Mouse (Mus musculus) gonadal fat pad, adult 2 months (tissue): ENCODE data around the gene Gpr156. TPM values are rescaled to one million over a fixed set of nuclear protein-coding genes. Genes with fewer than 3 reads are reported as not detected.

Experiments
- DNase-seq: peaks from one replicate; pipeline ENCODE4 v3.0.0-alpha.2; 2012; ENCODE audit warnings: low read depth
- polyA plus RNA-seq: library from polyadenylated mRNA; depleted of rRNA; stranded (reverse); fragments of >200 nt; gene quantifications from 2 replicates; pipeline ENCODE4 v1.2.3, GENCODE M21; 2012

The Gpr156 gene
- polyA plus RNA-seq, 1 experiment, result 1.5 TPM

GRCm38 (mm10) chr16:37916818-37917201, 514 bp downstream of the Gpr156 start:
- no peak for DNase-seq

- no peak for DNase-seq
These were observed 2.7 kb downstream of the Gpr156 start for GRCm38 (mm10) chr16:37919000-37919399.

- no peak for DNase-seq
These were observed 4.6 kb downstream of the Gpr156 start for GRCm38 (mm10) chr16:37920842-37921409.

GRCm38 (mm10) chr16:37926087-37926486, 9.8 kb downstream of the Gpr156 start:
- DNase-seq, result no peak

- no peak for DNase-seq
These were observed 10.8 kb downstream of the Gpr156 start for GRCm38 (mm10) chr16:37927117-37927516.

- DNase-seq, result no peak
These were observed 12.7 kb downstream of the Gpr156 start for GRCm38 (mm10) chr16:37929006-37929405.

- DNase-seq, result no peak
These were observed 13.3 kb downstream of the Gpr156 start for GRCm38 (mm10) chr16:37929626-37930025.

GRCm38 (mm10) chr16:37934932-37935331, 18.6 kb downstream of the Gpr156 start:
- DNase-seq, result no peak

- no peak for DNase-seq
These were observed 21.0 kb downstream of the Gpr156 start for GRCm38 (mm10) chr16:37937276-37937675.

- no peak for DNase-seq
These were observed 22.1 kb downstream of the Gpr156 start for GRCm38 (mm10) chr16:37938125-37939081.

GRCm38 (mm10) chr16:37939082-37939863, 23.0 kb downstream of the Gpr156 start:
- DNase-seq, result no peak

GRCm38 (mm10) chr16:37940291-37940690, 24.0 kb downstream of the Gpr156 start:
- no peak for DNase-seq

- DNase-seq, result no peak
These were observed 27.4 kb downstream of the Gpr156 start for GRCm38 (mm10) chr16:37943701-37944100.

- no peak for DNase-seq
These were observed 28.9 kb downstream of the Gpr156 start for GRCm38 (mm10) chr16:37945031-37945796.

GRCm38 (mm10) chr16:37947160-37947559, 30.9 kb downstream of the Gpr156 start:
- no peak for DNase-seq

GRCm38 (mm10) chr16:37948365-37948764, 32.1 kb downstream of the Gpr156 start:
- DNase-seq, result no peak

GRCm38 (mm10) chr16:37951171-37951570, 34.9 kb downstream of the Gpr156 start:
- no peak for DNase-seq

- DNase-seq, result no peak
These were observed 36.9 kb downstream of the Gpr156 start for GRCm38 (mm10) chr16:37953186-37953585.

GRCm38 (mm10) chr16:37953991-37954942, 38.0 kb downstream of the Gpr156 start:
- no peak for DNase-seq

- DNase-seq, result no peak
These were observed 39.1 kb downstream of the Gpr156 start for GRCm38 (mm10) chr16:37955336-37955917.
